In the genomic region with DNA sequence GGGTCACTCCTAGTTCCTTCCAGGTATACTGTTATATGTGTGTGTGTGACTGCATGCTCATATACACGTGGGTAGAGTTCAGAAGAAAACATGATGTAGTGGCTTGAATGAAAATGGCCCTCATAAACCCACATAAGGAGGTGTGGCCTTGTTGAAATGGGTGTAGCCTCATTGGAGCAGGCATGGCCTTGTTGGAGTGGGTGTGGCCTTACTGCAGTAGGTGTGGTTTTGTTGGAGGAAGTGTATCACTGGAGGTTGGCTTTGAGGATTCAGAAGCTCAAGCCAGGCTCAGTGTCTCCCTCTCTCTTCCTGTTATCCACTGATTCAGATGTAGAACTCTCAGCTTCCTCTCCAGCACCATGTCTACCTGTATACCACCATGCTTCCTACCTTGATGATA, we compare ENCODE assay signal across 23 mouse cellular contexts. TPM values are rescaled to one million over a fixed set of nuclear protein-coding genes. Genes with fewer than 3 reads are reported as not detected.
DNase-seq lines count a peak whose midpoint lies in the region; ATAC-seq lines count a peak whose summit lies in the region.
"Had no signal": no experiment of that assay in that cellular context is flagged by ENCODE, and none has a peak within 500 bp of the region (broad histone marks: within the 10 kb centered on the region; RNA-seq: fewer than 3 reads in every experiment).

No protein-coding gene starts in this region.

- no peak overlapping the region for H3K9ac ChIP-seq in liver, embryonic 13.5 days
- no peak overlapping the region for H3K9ac ChIP-seq in forebrain, embryonic 14.5 days (ENCODE audit: low read length)
- H3K9ac ChIP-seq in kidney, embryonic 16.5 days (replicated peaks; ENCODE audit: low read length), result no peak overlapping the region
- H3K9ac ChIP-seq: embryonic facial prominence, embryonic 13.5 days; heart, embryonic 15.5 days; kidney, embryonic 15.5 days; stomach, embryonic 15.5 days had no signal

- no peaks in the 10 kb centered on the region for H3K27me3 ChIP-seq in liver, embryonic 13.5 days
- no peaks in the 10 kb centered on the region for H3K27me3 ChIP-seq in forebrain, embryonic 14.5 days (replicated peaks; ENCODE audit: control insufficient read depth, insufficient read depth, low read length)
- H3K27me3 ChIP-seq in kidney, embryonic 16.5 days (ENCODE audit: insufficient read depth, low read length), result no peaks in the 10 kb centered on the region
- H3K27me3 ChIP-seq: embryonic facial prominence, embryonic 13.5 days; heart, embryonic 15.5 days; kidney, embryonic 15.5 days; megakaryocyte, embryonic 14.5 days; stomach, embryonic 15.5 days had no signal

- H3K9me3 ChIP-seq in liver, embryonic 13.5 days (replicated peaks), result no peaks in the 10 kb centered on the region
- no peaks in the 10 kb centered on the region for H3K9me3 ChIP-seq in forebrain, embryonic 14.5 days (replicated peaks; ENCODE audit: control insufficient read depth, low read length)
- 0 out of 2 replicates have a peak, but pooled peaks cover 2% of the 10 kb centered on the region for H3K9me3 ChIP-seq in kidney, embryonic 16.5 days (ENCODE audit: low read length)
- H3K9me3 ChIP-seq: embryonic facial prominence, embryonic 13.5 days; heart, embryonic 15.5 days; kidney, embryonic 15.5 days; stomach, embryonic 15.5 days had no signal

- ATAC-seq in liver, embryonic 13.5 days (ENCODE audit: low read depth), result peak; percentile 77
- no peak for ATAC-seq in forebrain, embryonic 14.5 days
- no peak for ATAC-seq in kidney, embryonic 16.5 days (ENCODE audit: low FRiP score, low TSS enrichment)
- ATAC-seq: CD4-positive, CD25-positive, alpha-beta regulatory T cell, adult 4 months; hindbrain, embryonic 16.5 days; intestine, embryonic 16.5 days; midbrain, embryonic 16.5 days had no signal

- H3K4me1 ChIP-seq in liver, embryonic 13.5 days (replicated peaks), result peaks cover 13% of the 10 kb centered on the region
- no peaks in the 10 kb centered on the region for H3K4me1 ChIP-seq in forebrain, embryonic 14.5 days (ENCODE audit: control insufficient read depth, insufficient read depth, low read length)
- no peaks in the 10 kb centered on the region for H3K4me1 ChIP-seq in kidney, embryonic 16.5 days (ENCODE audit: insufficient read depth, low read length)
- H3K4me1 ChIP-seq: embryonic facial prominence, embryonic 13.5 days; heart, embryonic 15.5 days; kidney, embryonic 15.5 days; stomach, embryonic 15.5 days had no signal

- H3K4me3 ChIP-seq in liver, embryonic 13.5 days (replicated peaks), result no peak overlapping the region
- H3K4me3 ChIP-seq in forebrain, embryonic 14.5 days (ENCODE audit: low read depth, low read length), result no peak overlapping the region
- H3K4me3 ChIP-seq in kidney, embryonic 16.5 days (ENCODE audit: low read length), result no peak overlapping the region
- H3K4me3 ChIP-seq: embryonic facial prominence, embryonic 13.5 days; heart, embryonic 15.5 days; kidney, embryonic 15.5 days; megakaryocyte, embryonic 14.5 days; stomach, embryonic 15.5 days had no signal

- H3K27ac ChIP-seq in liver, embryonic 13.5 days, result no peak overlapping the region
- H3K27ac ChIP-seq in forebrain, embryonic 14.5 days (ENCODE audit: low read depth, low read length), result no peak overlapping the region
- no peak overlapping the region for H3K27ac ChIP-seq in kidney, embryonic 16.5 days (ENCODE audit: low read length)
- H3K27ac ChIP-seq: embryonic facial prominence, embryonic 13.5 days; heart, embryonic 15.5 days; kidney, embryonic 15.5 days; stomach, embryonic 15.5 days had no signal

- no peaks in the 10 kb centered on the region for H3K36me3 ChIP-seq in liver, embryonic 13.5 days
- H3K36me3 ChIP-seq in forebrain, embryonic 14.5 days (ENCODE audit: control insufficient read depth, insufficient read depth, low read length), result no peaks in the 10 kb centered on the region
- H3K36me3 ChIP-seq in kidney, embryonic 16.5 days (ENCODE audit: insufficient read depth, low read length), result no peaks in the 10 kb centered on the region
- H3K36me3 ChIP-seq: embryonic facial prominence, embryonic 13.5 days; heart, embryonic 15.5 days; kidney, embryonic 15.5 days; stomach, embryonic 15.5 days had no signal

- 92% methylated on average over 1 of the region's 1 CpGs for WGBS in liver, embryonic 13.5 days (ENCODE audit: insufficient replicate concordance)
- WGBS in forebrain, embryonic 14.5 days, result 62% methylated on average over 1 of the region's 1 CpGs
- WGBS in kidney, embryonic 16.5 days, result 74% methylated on average over 1 of the region's 1 CpGs

- peak; percentile 45 for DNase-seq in ES-CJ7 (ENCODE audit: low read depth, low spot score)
- DNase-seq in c-Kit-positive CD71-positive TER-119-positive erythroid progenitor cells, embryonic 14.5 days (ENCODE audit: low spot score), result peak; percentile 24
- DNase-seq in liver, embryonic 13.5 days, result peak; percentile 15
- no peak for DNase-seq in forebrain, embryonic 14.5 days (ENCODE audit: low spot score)
- DNase-seq in kidney, postnatal 36 days, result no peak
- no peak for DNase-seq in urinary bladder, postnatal 36 days (ENCODE audit: low spot score in 2 of 2)
- DNase-seq: adrenal gland, adult 8-10 months; cerebellum, adult 9-11 months; gastrocnemius, postnatal 14 days; left cerebral cortex, postnatal 4 days; lung, postnatal 10 days; right cerebral cortex, postnatal 25 days; thymus, adult 18-20 months had no signal

- H3K4me2 ChIP-seq in liver, embryonic 13.5 days, result no peak overlapping the region
- no peak overlapping the region for H3K4me2 ChIP-seq in forebrain, embryonic 14.5 days (ENCODE audit: low read length)
- H3K4me2 ChIP-seq in kidney, embryonic 16.5 days (replicated peaks; ENCODE audit: low read depth, low read length), result no peak overlapping the region
- H3K4me2 ChIP-seq: embryonic facial prominence, embryonic 13.5 days; heart, embryonic 15.5 days; kidney, embryonic 15.5 days; stomach, embryonic 15.5 days had no signal

RNA-seq across cellular contexts. Expression of a gene that starts 33.4 kb away (rescaled TPM):
- polyA plus RNA-seq in liver, embryonic 13.5 days (2015; fragmentation: Nextera tagmentation; extraction: Ambion mirVana), result 0.15 and 0.18 TPM in 2 replicates
- polyA plus RNA-seq in forebrain, embryonic 14.5 days (2014; fragmentation: Nextera tagmentation; extraction: Ambion mirVana), result 1.2 and 1.5 TPM in 2 replicates
- polyA plus RNA-seq in kidney, embryonic 16.5 days (2015; fragmentation: Nextera tagmentation; extraction: Ambion mirVana), result 0.40 and 0.78 TPM in 2 replicates

RNA-seq across cellular contexts. Expression of a gene that starts 45.9 kb away (rescaled TPM):
- polyA plus RNA-seq in liver, embryonic 13.5 days (2015; fragmentation: Nextera tagmentation; extraction: Ambion mirVana), result 10.1 and 12.0 TPM in 2 replicates
- polyA plus RNA-seq in forebrain, embryonic 14.5 days (2014; fragmentation: Nextera tagmentation; extraction: Ambion mirVana), result 52.5 and 53.8 TPM in 2 replicates
- polyA plus RNA-seq in kidney, embryonic 16.5 days (2015; fragmentation: Nextera tagmentation; extraction: Ambion mirVana), result 12.8 and 14.6 TPM in 2 replicates

Comparison
In these comparisons a context has a peak if more than half of its experiments do, and no peak if none do; other contexts are left out.
1. DNase-seq: peak in ES-CJ7 (single experiment), c-Kit-positive CD71-positive TER-119-positive erythroid progenitor cells, embryonic 14.5 days (single experiment) and liver, embryonic 13.5 days (single experiment); none in forebrain, embryonic 14.5 days (single experiment), kidney, postnatal 36 days (0 of 2) and urinary bladder, postnatal 36 days (0 of 2).